Mouse (Mus musculus): Measurements from ENCODE around the gene Pfkfb1. TPM values are rescaled to one million over a fixed set of nuclear protein-coding genes. Genes with fewer than 3 reads are reported as not detected.

Gene Pfkfb1
- polyA plus RNA-seq (2015; fragmentation: Nextera tagmentation; extraction: Ambion mirVana): 3.3 and 5.0 TPM in 2 replicates

- Histone ChIP-seq H3K27ac (peak within 1 kb of the TSS; percentile 75), H3K4me2 (peak within 1 kb of the TSS; percentile 63), H3K36me3 (ENCODE audit: poor library complexity, severe bottlenecking) (peaks cover 17% of the 10 kb centered on the region), H3K9ac (peak within 1 kb of the TSS; percentile 72), H3K27me3 (no peaks in the 10 kb centered on the region), H3K4me3 (peak within 1 kb of the TSS; percentile 52), H3K9me3 (replicated peaks) (no peaks in the 10 kb centered on the region), H3K4me1 (no peaks in the 10 kb centered on the region)
- ATAC-seq: peak; percentile 97
- 20% methylated on average over 35 of the region's 35 CpGs for WGBS
Measured at GRCm38 (mm10) chrX:150588023-150588764, at the start of gene Pfkfb1. TSS of gene Pfkfb1 (plus strand) at chrX:150588229.

GRCm38 (mm10) chrX:150540111-150540510, 47.9 kb upstream of the Pfkfb1 start:
- Histone ChIP-seq H3K9me3 (replicated peaks) (no peaks in the 10 kb centered on the region), H3K4me1 (no peaks in the 10 kb centered on the region), H3K27ac (no peak overlapping the region), H3K27me3 (no peaks in the 10 kb centered on the region), H3K4me3 (no peak overlapping the region), H3K36me3 (ENCODE audit: poor library complexity, severe bottlenecking) (no peaks in the 10 kb centered on the region; the same call in 1 of the 2 replicates), H3K4me2 (no peak overlapping the region), H3K9ac (no peak overlapping the region)
- ATAC-seq: no peak
- WGBS: 88% methylated on average over 2 of the region's 2 CpGs

- Histone ChIP-seq H3K4me2 (no peak overlapping the region), H3K36me3 (ENCODE audit: poor library complexity, severe bottlenecking) (no peaks in the 10 kb centered on the region; the same call in 1 of the 2 replicates), H3K4me3 (no peak overlapping the region), H3K27ac (no peak overlapping the region), H3K9me3 (replicated peaks) (no peaks in the 10 kb centered on the region), H3K9ac (no peak overlapping the region), H3K4me1 (no peaks in the 10 kb centered on the region), H3K27me3 (no peaks in the 10 kb centered on the region)
- no peak for ATAC-seq
Measured at GRCm38 (mm10) chrX:150541684-150542083, 46.3 kb upstream of the Pfkfb1 start.

GRCm38 (mm10) chrX:150547239-150547638, 40.8 kb upstream of the Pfkfb1 start, which contains the start of gene Alas2:
TSS of gene Alas2 (plus strand) at chrX:150547375.
- 57% methylated on average over 5 of the region's 5 CpGs for WGBS
- H3K27ac ChIP-seq: no peak within 1 kb of the TSS
- H3K27me3 ChIP-seq: no peaks in the 10 kb centered on the region
- H3K4me1 ChIP-seq: no peaks in the 10 kb centered on the region
- H3K4me2 ChIP-seq: no peak within 1 kb of the TSS
- H3K9me3 ChIP-seq (replicated peaks): no peaks in the 10 kb centered on the region
- no peak within 1 kb of the TSS for H3K9ac ChIP-seq
- H3K36me3 ChIP-seq (ENCODE audit: poor library complexity, severe bottlenecking): no peaks in the 10 kb centered on the region; the same call in 1 of the 2 replicates
- no peak within 1 kb of the TSS for H3K4me3 ChIP-seq
- ATAC-seq: no peak

GRCm38 (mm10) chrX:150549639-150550038, 38.4 kb upstream of the Pfkfb1 start:
- H3K27ac ChIP-seq: no peak overlapping the region
- no peaks in the 10 kb centered on the region for H3K27me3 ChIP-seq
- H3K4me1 ChIP-seq: no peaks in the 10 kb centered on the region
- no peaks in the 10 kb centered on the region for H3K9me3 ChIP-seq (replicated peaks)
- ATAC-seq: no peak
- 80% methylated on average over 3 of the region's 3 CpGs for WGBS
- H3K36me3 ChIP-seq (ENCODE audit: poor library complexity, severe bottlenecking): no peaks in the 10 kb centered on the region
- H3K4me2 ChIP-seq: no peak overlapping the region
- no peak overlapping the region for H3K4me3 ChIP-seq
- no peak overlapping the region for H3K9ac ChIP-seq

GRCm38 (mm10) chrX:150551986-150552385, 36.0 kb upstream of the Pfkfb1 start:
- no peak for ATAC-seq
- H3K9me3 ChIP-seq (replicated peaks): no peaks in the 10 kb centered on the region
- no peak overlapping the region for H3K27ac ChIP-seq
- no peaks in the 10 kb centered on the region for H3K4me1 ChIP-seq
- no peak overlapping the region for H3K4me3 ChIP-seq
- H3K4me2 ChIP-seq: no peak overlapping the region
- H3K27me3 ChIP-seq: no peaks in the 10 kb centered on the region
- WGBS: 91% methylated on average over 2 of the region's 2 CpGs
- no peaks in the 10 kb centered on the region for H3K36me3 ChIP-seq (ENCODE audit: poor library complexity, severe bottlenecking)
- H3K9ac ChIP-seq: no peak overlapping the region

- no peaks in the 10 kb centered on the region for H3K36me3 ChIP-seq (ENCODE audit: poor library complexity, severe bottlenecking)
- no peak overlapping the region for H3K9ac ChIP-seq
- H3K9me3 ChIP-seq (replicated peaks): no peaks in the 10 kb centered on the region
- H3K4me2 ChIP-seq: no peak overlapping the region
- H3K27me3 ChIP-seq: no peaks in the 10 kb centered on the region
- H3K27ac ChIP-seq: no peak overlapping the region
- no peak for ATAC-seq
- 90% methylated on average over 3 of the region's 3 CpGs for WGBS
- H3K4me3 ChIP-seq: no peak overlapping the region
- H3K4me1 ChIP-seq: no peaks in the 10 kb centered on the region
Measured at GRCm38 (mm10) chrX:150554032-150554431, 34.0 kb upstream of the Pfkfb1 start.

- ATAC-seq: no peak
- Histone ChIP-seq H3K9ac (no peak overlapping the region), H3K36me3 (ENCODE audit: poor library complexity, severe bottlenecking) (no peaks in the 10 kb centered on the region), H3K4me1 (no peaks in the 10 kb centered on the region), H3K27ac (no peak overlapping the region), H3K4me3 (no peak overlapping the region), H3K4me2 (no peak overlapping the region), H3K9me3 (replicated peaks) (no peaks in the 10 kb centered on the region), H3K27me3 (no peaks in the 10 kb centered on the region)
- 89% methylated on average over 12 of the region's 12 CpGs for WGBS
Measured at GRCm38 (mm10) chrX:150564644-150565357, 23.2 kb upstream of the Pfkfb1 start.

- ATAC-seq: no peak
- peaks cover 30% of the 10 kb centered on the region for H3K36me3 ChIP-seq (ENCODE audit: poor library complexity, severe bottlenecking)
- H3K9ac ChIP-seq: no peak overlapping the region
- no peak overlapping the region for H3K4me2 ChIP-seq
- no peaks in the 10 kb centered on the region for H3K27me3 ChIP-seq
- no peak overlapping the region for H3K4me3 ChIP-seq
- no peak overlapping the region for H3K27ac ChIP-seq
- H3K9me3 ChIP-seq (replicated peaks): no peaks in the 10 kb centered on the region
- no peaks in the 10 kb centered on the region for H3K4me1 ChIP-seq
Measured at GRCm38 (mm10) chrX:150581921-150582320, 6.1 kb upstream of the Pfkfb1 start.

- Histone ChIP-seq H3K4me3 (no peak overlapping the region), H3K9me3 (replicated peaks) (no peaks in the 10 kb centered on the region), H3K36me3 (ENCODE audit: poor library complexity, severe bottlenecking) (peaks cover 30% of the 10 kb centered on the region), H3K27me3 (no peaks in the 10 kb centered on the region), H3K4me2 (no peak overlapping the region), H3K4me1 (no peaks in the 10 kb centered on the region), H3K9ac (no peak overlapping the region), H3K27ac (no peak overlapping the region)
- 94% methylated on average over 8 of the region's 8 CpGs for WGBS
- no peak for ATAC-seq
Measured at GRCm38 (mm10) chrX:150585116-150585515, 2.9 kb upstream of the Pfkfb1 start.

GRCm38 (mm10) chrX:150589696-150590095, 1.7 kb downstream of the Pfkfb1 start, which contains the start of gene Apex2:
TSS of gene Apex2 (minus strand) at chrX:150589868.
- Histone ChIP-seq H3K36me3 (ENCODE audit: poor library complexity, severe bottlenecking) (peaks cover 12% of the 10 kb centered on the region), H3K27me3 (no peaks in the 10 kb centered on the region), H3K9me3 (replicated peaks) (no peaks in the 10 kb centered on the region), H3K27ac (no peak within 1 kb of the TSS), H3K4me1 (no peaks in the 10 kb centered on the region), H3K9ac (no peak within 1 kb of the TSS), H3K4me3 (peak within 1 kb of the TSS; percentile 52; the same call in 1 of the 2 replicates), H3K4me2 (peak within 1 kb of the TSS; percentile 63)
- 77% methylated on average over 5 of the region's 5 CpGs for WGBS
- ATAC-seq: no peak

- Histone ChIP-seq H3K4me1 (no peaks in the 10 kb centered on the region), H3K36me3 (ENCODE audit: poor library complexity, severe bottlenecking) (no peaks in the 10 kb centered on the region), H3K27me3 (no peaks in the 10 kb centered on the region), H3K27ac (no peak overlapping the region), H3K9me3 (replicated peaks) (no peaks in the 10 kb centered on the region), H3K9ac (no peak overlapping the region), H3K4me3 (no peak overlapping the region), H3K4me2 (no peak overlapping the region)
- no peak for ATAC-seq
- WGBS: 92% methylated on average over 12 of the region's 12 CpGs
Measured at GRCm38 (mm10) chrX:150593266-150594035, 5.4 kb downstream of the Pfkfb1 start.
